Mouse (Mus musculus) kidney, adult 2 months (tissue): ENCODE data around the gene Braf. TPM values are rescaled to one million over a fixed set of nuclear protein-coding genes. Genes with fewer than 3 reads are reported as not detected.
A peak's percentile ranks its signal among the peaks of the same experiment; 100 is the strongest.

Source experiments
- DNase-seq: peaks from one replicate; pipeline ENCODE4 v3.0.0; 2021
- H3K27ac ChIP-seq: fragments of 200-500 bp; 2 replicates; pipeline ENCODE4 v1.5.1; 2012; ENCODE audit warnings: low read depth, low read length, control low read depth, inconsistent platforms; ENCODE audit not compliant: insufficient read depth
- H3K27me3 ChIP-seq: fragments of 200-500 bp; replicated peaks from 2 replicates; pipeline ENCODE4 v1.6.1; 2012; ENCODE audit warnings: mild to moderate bottlenecking, moderate library complexity, low read length, inconsistent platforms; ENCODE audit not compliant: control insufficient read depth, insufficient read depth
- H3K36me3 ChIP-seq: fragments of 200-500 bp; 2 replicates; pipeline ENCODE4 v1.6.1; 2012; ENCODE audit warnings: mild to moderate bottlenecking, moderate library complexity, low read length, inconsistent platforms; ENCODE audit not compliant: control insufficient read depth, insufficient read depth
- H3K4me1 ChIP-seq: fragments of 200-500 bp; 2 replicates; pipeline ENCODE4 v1.6.1; 2011; ENCODE audit warnings: low read length; ENCODE audit not compliant: control insufficient read depth, insufficient read depth
- H3K4me3 ChIP-seq: fragments of 200-500 bp; 2 replicates; pipeline ENCODE4 v1.5.1; 2011; ENCODE audit warnings: mild to moderate bottlenecking, low read depth, low read length, control low read depth; ENCODE audit not compliant: insufficient read depth
- CTCF ChIP-seq: fragments of 200-500 bp; conservative IDR thresholded peaks from 2 replicates; pipeline ENCODE4 v1.5.1; 2011; ENCODE audit warnings: low read depth, mild to moderate bottlenecking, control low read depth, low read length, moderate library complexity, mixed read lengths; ENCODE audit not compliant: insufficient read depth, insufficient read length
- POLR2A ChIP-seq: fragments of 200-500 bp; IDR thresholded peaks from one replicate; pipeline ENCODE4 v1.6.1; 2011; ENCODE audit warnings: low read depth, low read length, control low read depth
- WGBS: fragments of 180-500 bp; shearing (Covaris S2); methylation state at CpG from one replicate; pipeline ENCODE4 v1.1.7; 2018; 5-methylcytosine and 5-hydroxymethylcytosine counted together
- polyA plus RNA-seq: library from polyadenylated mRNA; depleted of rRNA; stranded (reverse); fragments of >200 nt; gene quantifications from 2 replicates; pipeline ENCODE4 v1.2.3, GENCODE M21; 2012

Gene Braf
- polyA plus RNA-seq, 1 experiment: 12.0 TPM

GRCm38 (mm10) chr6:39728095-39728494, 2.8 kb upstream of the Braf start:
- TF ChIP-seq CTCF (no peak), POLR2A (no peak)
- 87% methylated on average over 5 of the region's 5 CpGs for WGBS
- Histone ChIP-seq H3K36me3 (no peaks in the 10 kb centered on the region), H3K4me1 (peaks cover 5% of the 10 kb centered on the region; the same call in 1 of the 2 replicates), H3K4me3 (no peak overlapping the region), H3K27me3 (no peaks in the 10 kb centered on the region), H3K27ac (no peak overlapping the region)
- DNase-seq: no peak

GRCm38 (mm10) chr6:39726149-39726548, 886 bp upstream of the Braf start:
- WGBS: 72% methylated on average over 3 of the region's 3 CpGs
- no peak overlapping the region for H3K4me3 ChIP-seq
- no peak overlapping the region for H3K27ac ChIP-seq
- DNase-seq: no peak
- TF ChIP-seq POLR2A (no peak), CTCF (no peak)
- no peaks in the 10 kb centered on the region for H3K27me3 ChIP-seq
- no peaks in the 10 kb centered on the region for H3K36me3 ChIP-seq
- H3K4me1 ChIP-seq: peaks cover 5% of the 10 kb centered on the region; the same call in 1 of the 2 replicates

- WGBS: under 1% methylated on average over 12 of the region's 12 CpGs
- Histone ChIP-seq H3K27me3 (no peaks in the 10 kb centered on the region), H3K36me3 (no peaks in the 10 kb centered on the region), H3K27ac (peak overlapping the region; percentile 74), H3K4me1 (peaks cover 5% of the 10 kb centered on the region; the same call in 1 of the 2 replicates), H3K4me3 (peak overlapping the region; percentile 94)
- DNase-seq: no peak
- no peak for TF ChIP-seq CTCF
Observed at GRCm38 (mm10) chr6:39724542-39724865, 759 bp downstream of the Braf start.

- Histone ChIP-seq H3K27me3 (no peaks in the 10 kb centered on the region), H3K4me3 (peak overlapping the region; percentile 94), H3K27ac (no peak overlapping the region), H3K4me1 (peaks cover 5% of the 10 kb centered on the region; the same call in 1 of the 2 replicates), H3K36me3 (no peaks in the 10 kb centered on the region)
- no peak for TF ChIP-seq CTCF
- TF ChIP-seq POLR2A: no peak
- DNase-seq: no peak
- 2% methylated on average over 7 of the region's 7 CpGs for WGBS
Observed at GRCm38 (mm10) chr6:39724071-39724470, 1.2 kb downstream of the Braf start.

- Histone ChIP-seq H3K36me3 (no peaks in the 10 kb centered on the region), H3K4me1 (no peaks in the 10 kb centered on the region; the same call in 1 of the 2 replicates), H3K27me3 (no peaks in the 10 kb centered on the region), H3K4me3 (no peak overlapping the region), H3K27ac (no peak overlapping the region)
- TF ChIP-seq POLR2A (no peak), CTCF (no peak)
- 84% methylated on average over 6 of the region's 6 CpGs for WGBS
- DNase-seq: no peak
Observed at GRCm38 (mm10) chr6:39718567-39718966, 6.7 kb downstream of the Braf start.

- H3K4me3 ChIP-seq: no peak overlapping the region
- DNase-seq: no peak
- WGBS: 79% methylated on average over 2 of the region's 2 CpGs
- H3K27me3 ChIP-seq: no peaks in the 10 kb centered on the region
- H3K4me1 ChIP-seq: no peaks in the 10 kb centered on the region
- TF ChIP-seq POLR2A (no peak), CTCF (no peak)
- H3K36me3 ChIP-seq: no peaks in the 10 kb centered on the region
- H3K27ac ChIP-seq: no peak overlapping the region
Observed at GRCm38 (mm10) chr6:39717049-39717448, 8.2 kb downstream of the Braf start.

GRCm38 (mm10) chr6:39714341-39714740, 10.9 kb downstream of the Braf start:
- no peaks in the 10 kb centered on the region for H3K36me3 ChIP-seq
- TF ChIP-seq CTCF: no peak
- TF ChIP-seq POLR2A: no peak
- no peaks in the 10 kb centered on the region for H3K27me3 ChIP-seq
- H3K4me1 ChIP-seq: no peaks in the 10 kb centered on the region
- DNase-seq: no peak
- H3K4me3 ChIP-seq: no peak overlapping the region
- H3K27ac ChIP-seq: no peak overlapping the region
- WGBS: 65% methylated on average over 7 of the region's 7 CpGs

GRCm38 (mm10) chr6:39713399-39713798, 11.9 kb downstream of the Braf start:
- DNase-seq: no peak
- TF ChIP-seq POLR2A (no peak), CTCF (no peak)
- no peaks in the 10 kb centered on the region for H3K27me3 ChIP-seq
- H3K4me3 ChIP-seq: no peak overlapping the region
- no peaks in the 10 kb centered on the region for H3K4me1 ChIP-seq
- 49% methylated on average over 3 of the region's 3 CpGs for whole genome bisulfite sequencing
- no peaks in the 10 kb centered on the region for H3K36me3 ChIP-seq
- no peak overlapping the region for H3K27ac ChIP-seq
